Mouse (Mus musculus) MEL (cell line): ENCODE data around the gene B9d2.

Experiments
- EP300 ChIP-seq, 2 experiments: IDR thresholded peaks; 2 replicates each; pipeline ENCODE4 v1.6.1; 2011; ENCODE audit warnings: improper control_type of control experiment in 2 of 2, low read length in 2 of 2, low read depth in 1 of 2, mild to moderate bottlenecking in 1 of 2
- HCFC1 ChIP-seq: IDR thresholded peaks from 2 replicates; pipeline ENCODE4 v1.6.1; 2012; ENCODE audit warnings: low read depth, mild to moderate bottlenecking, inconsistent platforms, low read length, improper control_type of control experiment, moderate library complexity
- POLR2A ChIP-seq, 2 experiments: IDR thresholded peaks; 2 replicates each; pipeline ENCODE4 v1.6.1; 2011 to 2012; ENCODE audit warnings: low read length in 2 of 2, mild to moderate bottlenecking in 2 of 2, control low read depth in 1 of 2, improper control_type of control experiment in 1 of 2, low read depth in 1 of 2, moderate library complexity in 1 of 2; ENCODE audit not compliant: control insufficient read depth in 1 of 2, insufficient read depth in 1 of 2, poor library complexity in 1 of 2
- ZMIZ1 ChIP-seq: IDR thresholded peaks from 2 replicates; pipeline ENCODE4 v1.6.1; 2012; ENCODE audit warnings: low read depth, mild to moderate bottlenecking, inconsistent platforms, low read length, improper control_type of control experiment, moderate library complexity
- ZNF384 ChIP-seq: IDR thresholded peaks from 2 replicates; pipeline ENCODE4 v1.6.1; 2012; ENCODE audit warnings: low read depth, mild to moderate bottlenecking, inconsistent platforms, low read length, improper control_type of control experiment

GRCm38 (mm10) chr7:25685926-25686470, 5.4 kb downstream of the B9d2 start:
- TF ChIP-seq POLR2A (IDR thresholded peaks at IDR 0.05; ENCODE audit: control insufficient read depth in 1 of 2, insufficient read depth in 1 of 2, low read depth in 1 of 2, low read length in 2 of 2, poor library complexity in 1 of 2) (no peak), ZMIZ1 (no peak), ZNF384 (no peak), HCFC1 (no peak), EP300 (IDR thresholded peaks at IDR 0.05; ENCODE audit: low read depth in 1 of 2, low read length in 2 of 2) (no peak)
